Mouse (Mus musculus) midbrain, embryonic 10.5 days (tissue): ENCODE results near the gene Vmn1r155. TPM values are rescaled to one million over a fixed set of nuclear protein-coding genes. Genes with fewer than 3 reads are reported as not detected.
"Not testable (repeated sequence)": the region's sequence is repeated elsewhere in the genome, so short reads cannot be mapped to it uniquely, and the experiment has no call there.

Experiments
- DNase-seq: peaks from one replicate; pipeline ENCODE4 v3.0.0-alpha.2; 2017; ENCODE audit warnings: low spot score
- H3K27ac ChIP-seq: fragments of 300-500 bp; sonication (generic); replicated peaks from 2 replicates; pipeline ENCODE4 v1.5.1; 2016; ENCODE audit warnings: mild to moderate bottlenecking
- H3K27me3 ChIP-seq: fragments of 300-500 bp; sonication (generic); 2 replicates; pipeline ENCODE4 v1.6.1; 2016; ENCODE audit warnings: low read depth, mild to moderate bottlenecking; ENCODE audit not compliant: poor library complexity, severe bottlenecking
- H3K36me3 ChIP-seq: fragments of 300-500 bp; sonication (generic); 2 replicates; pipeline ENCODE4 v1.6.1; 2016; ENCODE audit warnings: mild to moderate bottlenecking, moderate library complexity
- H3K4me1 ChIP-seq: fragments of 300-500 bp; sonication (generic); 2 replicates; pipeline ENCODE4 v1.6.1; 2016
- H3K4me3 ChIP-seq: fragments of 300-500 bp; sonication (generic); 2 replicates; pipeline ENCODE4 v1.5.1; 2016; ENCODE audit warnings: mild to moderate bottlenecking, moderate library complexity
- H3K9me3 ChIP-seq: fragments of 300-500 bp; sonication (generic); replicated peaks from 2 replicates; pipeline ENCODE4 v1.6.1; 2016; ENCODE audit warnings: mild to moderate bottlenecking
- WGBS: fragments of 180-500 bp; shearing (Covaris S2); methylation state at CpG from one replicate; pipeline ENCODE4 v1.1.7; 2016; 5-methylcytosine and 5-hydroxymethylcytosine counted together
- polyA plus RNA-seq: library from polyadenylated mRNA; unstranded; fragments of >200 nt; fragmentation: Nextera tagmentation; extraction: Ambion mirVana; gene quantifications from 2 replicates; pipeline ENCODE4 v1.2.1, GENCODE M21; 2016

Gene Vmn1r155
- not detected in 2 replicates for polyA plus RNA-seq

DNA sequence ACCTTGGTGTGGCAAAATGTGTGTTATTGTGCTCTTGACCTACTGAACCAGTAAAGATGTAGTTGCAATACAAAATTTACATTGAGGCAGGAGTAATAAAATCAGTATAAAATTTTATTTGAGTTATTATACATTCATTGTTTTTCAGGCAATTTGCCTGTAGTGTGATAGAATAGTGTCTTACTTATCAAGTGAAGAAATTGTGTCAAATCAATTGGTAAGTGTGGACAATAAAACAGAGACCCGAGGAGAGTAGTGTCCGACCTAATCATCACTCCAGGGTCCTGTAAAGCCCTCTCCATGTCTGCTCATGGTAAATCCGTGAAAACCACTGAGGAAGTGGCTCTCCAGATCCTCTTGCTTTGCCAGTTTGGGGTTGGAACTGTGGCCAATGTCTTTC is at the start of gene Vmn1r155:
Vmn1r155 (plus strand) TSS at position 301 of the 400 bp plus-strand sequence.
- not testable (repeated sequence) for H3K9me3 ChIP-seq, H3K27ac ChIP-seq, H3K36me3 ChIP-seq, H3K27me3 ChIP-seq, DNase-seq, H3K4me3 ChIP-seq, H3K4me1 ChIP-seq
- WGBS: no CpG with 5 or more reads among the region's 3 CpGs

DNA sequence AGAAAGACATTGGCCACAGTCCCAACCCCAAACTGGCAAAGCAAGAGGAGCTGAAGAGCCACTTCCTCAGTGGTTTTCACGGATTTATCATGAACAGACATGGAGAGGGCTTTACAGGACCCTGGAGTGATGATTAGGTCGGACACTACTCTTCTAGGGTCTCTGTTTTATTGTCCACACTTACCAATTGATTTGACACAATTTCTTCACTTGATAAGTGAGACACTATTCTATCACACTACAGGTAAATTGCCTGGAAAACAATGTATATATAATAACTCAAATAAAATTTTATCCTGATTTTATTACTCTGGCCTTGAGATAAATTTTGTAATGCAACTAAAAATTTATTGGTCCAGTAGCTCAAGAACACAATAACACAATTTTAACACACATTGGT is 34.4 kb downstream of the Vmn1r155 start, which contains the start of gene Gm8693:
Gm8693 (minus strand) TSS at position 101 of the 400 bp plus-strand sequence.
- WGBS: no CpG with 5 or more reads among the region's 2 CpGs
- not testable (repeated sequence) for H3K27me3 ChIP-seq, H3K36me3 ChIP-seq, H3K4me3 ChIP-seq, H3K27ac ChIP-seq, DNase-seq, H3K4me1 ChIP-seq, H3K9me3 ChIP-seq

Other genes starting within 250 kb of the Vmn1r155 start
- gene Vmn1r148, start 244.4 kb upstream of the Vmn1r155 start, polyA plus RNA-seq: not detected in 2 replicates
- not detected in 2 replicates for gene Vmn1r149, start 219.8 kb upstream of the Vmn1r155 start, polyA plus RNA-seq
- not detected in 2 replicates for gene Gm10665, start 193.9 kb upstream of the Vmn1r155 start, polyA plus RNA-seq
- gene Vmn1r151, start 158.3 kb upstream of the Vmn1r155 start, polyA plus RNA-seq: not detected in 2 replicates
- gene Vmn1r152, start 135.1 kb upstream of the Vmn1r155 start, polyA plus RNA-seq: not detected in 2 replicates
- gene Gm8677, start 123.1 kb upstream of the Vmn1r155 start, polyA plus RNA-seq: not detected in 2 replicates
- not detected in 2 replicates for gene Gm4201, start 92.7 kb upstream of the Vmn1r155 start, polyA plus RNA-seq
- gene Gm4565, start 69.9 kb upstream of the Vmn1r155 start, polyA plus RNA-seq: not detected in 2 replicates
- gene Gm8693, start 34.3 kb downstream of the Vmn1r155 start, polyA plus RNA-seq: not detected in 2 replicates
- not detected in 2 replicates for gene Gm4567, start 61.7 kb downstream of the Vmn1r155 start, polyA plus RNA-seq
- gene Vmn1r157, start 103.7 kb downstream of the Vmn1r155 start, polyA plus RNA-seq: not detected in 2 replicates
- not detected in 2 replicates for gene Vmn1r158, start 132.8 kb downstream of the Vmn1r155 start, polyA plus RNA-seq
- not detected in 2 replicates for gene Vmn1r159, start 185.6 kb downstream of the Vmn1r155 start, polyA plus RNA-seq
- gene Vmn1r160, start 213.2 kb downstream of the Vmn1r155 start, polyA plus RNA-seq: not detected in 2 replicates